Mouse (Mus musculus) neural tube, embryonic 11.5 days (tissue): ENCODE data around the gene Gm12185. TPM values are rescaled to one million over a fixed set of nuclear protein-coding genes. Genes with fewer than 3 reads are reported as not detected.

Experiments
- polyA plus RNA-seq: library from polyadenylated mRNA; unstranded; fragments of >200 nt; fragmentation: Nextera tagmentation; extraction: Ambion mirVana; gene quantifications from 2 replicates; pipeline ENCODE4 v1.2.1, GENCODE M21; 2014

Gm12185 gene
- polyA plus RNA-seq, 1 experiment from 2014 or later = not detected

Other genes with a start within 250 kb of the Gm12185 start
- gene Rack1, start 191.9 kb downstream of the Gm12185 start, polyA plus RNA-seq = 652 and 656 TPM in 2 replicates
- gene Trim41, start 174.9 kb downstream of the Gm12185 start, polyA plus RNA-seq = 3.6 and 4.2 TPM in 2 replicates
- 0.51 and 0.97 TPM in 2 replicates for gene Trim7, start 166.1 kb downstream of the Gm12185 start, polyA plus RNA-seq
- gene Gm12184, start 165.6 kb downstream of the Gm12185 start, polyA plus RNA-seq = 10.9 and 18.2 TPM in 2 replicates
- gene Irgm1, start 120.5 kb downstream of the Gm12185 start, polyA plus RNA-seq = 1.8 and 2.8 TPM in 2 replicates
- gene Gm5431, start 90.0 kb downstream of the Gm12185 start, polyA plus RNA-seq = 0.31 TPM in 1 of 2 replicates, not detected in the other
- gene Psme2b, start 46.0 kb downstream of the Gm12185 start, polyA plus RNA-seq = 1.2 and 2.1 TPM in 2 replicates
- not detected in 2 replicates for gene Olfr56, start 13.3 kb downstream of the Gm12185 start, polyA plus RNA-seq
- gene 9930111J21Rik1, start 12.8 kb downstream of the Gm12185 start, polyA plus RNA-seq = 0.09 and 0.30 TPM in 2 replicates
- gene Tgtp1, start 1.9 kb upstream of the Gm12185 start, polyA plus RNA-seq = not detected in 2 replicates
- 0.09 and 0.27 TPM in 2 replicates for gene 9930111J21Rik2, start 59.0 kb upstream of the Gm12185 start, polyA plus RNA-seq
- gene Tgtp2, start 72.0 kb upstream of the Gm12185 start, polyA plus RNA-seq = not detected in 2 replicates
- 0.36 and 0.57 TPM in 2 replicates for gene Ifi47, start 84.4 kb upstream of the Gm12185 start, polyA plus RNA-seq
- gene Olfr1396, start 122.6 kb upstream of the Gm12185 start, polyA plus RNA-seq = not detected in 2 replicates
- not detected in 2 replicates for gene Olfr1395, start 150.0 kb upstream of the Gm12185 start, polyA plus RNA-seq
- gene Olfr1394, start 162.2 kb upstream of the Gm12185 start, polyA plus RNA-seq = not detected in 2 replicates
- gene Btnl9, start 194.9 kb upstream of the Gm12185 start, polyA plus RNA-seq = 0.20 and 0.21 TPM in 2 replicates
- 57.2 and 62.5 TPM in 2 replicates for gene Zfp62, start 211.1 kb upstream of the Gm12185 start, polyA plus RNA-seq